Mouse (Mus musculus) CH12.LX (cell line): ENCODE data around the gene 1700042G07Rik.

Experiments
- CHD1 ChIP-seq: IDR thresholded peaks from 2 replicates; pipeline ENCODE4 v1.6.1; 2012; ENCODE audit warnings: low read depth, low read length, improper control_type of control experiment, inconsistent platforms
- CTCF ChIP-seq, 2 experiments: IDR thresholded peaks in 1 of 2; conservative IDR thresholded peaks in 1 of 2; 2 replicates each; pipeline ENCODE4 v1.5.1; 2011 to 2012; ENCODE audit warnings: low read depth in 2 of 2, low read length in 2 of 2, improper control_type of control experiment in 1 of 2, inconsistent platforms in 1 of 2, mild to moderate bottlenecking in 1 of 2, moderate library complexity in 1 of 2
- ELF1 ChIP-seq: IDR thresholded peaks from 2 replicates; pipeline ENCODE4 v1.6.1; 2014; ENCODE audit warnings: low read depth, mild to moderate bottlenecking, inconsistent platforms, low read length, improper control_type of control experiment
- ETS1 ChIP-seq: conservative IDR thresholded peaks from 2 replicates; pipeline ENCODE4 v1.6.1; 2012; ENCODE audit warnings: low read depth, mild to moderate bottlenecking, inconsistent platforms, low read length, improper control_type of control experiment, moderate library complexity
- KAT2A ChIP-seq: IDR thresholded peaks from 2 replicates; pipeline ENCODE4 v1.6.1; 2012; ENCODE audit warnings: low read length, improper control_type of control experiment, inconsistent platforms; ENCODE audit not compliant: insufficient replicate concordance
- MAX ChIP-seq: IDR thresholded peaks from 2 replicates; pipeline ENCODE4 v1.6.1; 2011; ENCODE audit warnings: low read length, improper control_type of control experiment
- MAZ ChIP-seq: IDR thresholded peaks from 2 replicates; pipeline ENCODE4 v1.6.1; 2012; ENCODE audit warnings: low read depth, mild to moderate bottlenecking, inconsistent platforms, low read length, improper control_type of control experiment, moderate library complexity
- MXI1 ChIP-seq: IDR thresholded peaks from 2 replicates; pipeline ENCODE4 v1.6.1; 2011; ENCODE audit warnings: mild to moderate bottlenecking, low read depth, low read length, improper control_type of control experiment
- POLR2A ChIP-seq: IDR thresholded peaks from 2 replicates; pipeline ENCODE4 v1.6.1; 2011; ENCODE audit warnings: low read depth, mild to moderate bottlenecking, improper control_type of control experiment, low read length
- RAD21 ChIP-seq: IDR thresholded peaks from 2 replicates; pipeline ENCODE4 v1.6.1; 2011; ENCODE audit warnings: low read depth, mild to moderate bottlenecking, low read length, improper control_type of control experiment, moderate library complexity
- TCF12 ChIP-seq: IDR thresholded peaks from 2 replicates; pipeline ENCODE4 v1.6.1; 2014; ENCODE audit warnings: low read depth, mild to moderate bottlenecking, inconsistent platforms, low read length, improper control_type of control experiment
- USF1 ChIP-seq: IDR thresholded peaks from 2 replicates; pipeline ENCODE4 v1.6.1; 2014; ENCODE audit warnings: low read depth, mild to moderate bottlenecking, inconsistent platforms, low read length, improper control_type of control experiment
- ZMIZ1 ChIP-seq: IDR thresholded peaks from 2 replicates; pipeline ENCODE4 v1.6.1; 2012; ENCODE audit warnings: low read depth, mild to moderate bottlenecking, inconsistent platforms, low read length, improper control_type of control experiment

- TF ChIP-seq TCF12 (no peak), POLR2A (no peak), KAT2A (no peak), CHD1 (no peak), MAX (no peak), ELF1 (no peak), USF1 (no peak), RAD21 (no peak), CTCF (conservative IDR thresholded peaks at IDR 0.05 in 1 of 2, IDR thresholded peaks at IDR 0.05 in 1 of 2; ENCODE audit: low read depth in 2 of 2, low read length in 2 of 2) (no peak), ETS1 (no peak), ZMIZ1 (no peak), MAZ (no peak), MXI1 (no peak)
Measured at GRCm38 (mm10) chr4:116185083-116185482, 11.9 kb downstream of the 1700042G07Rik start.
